Mouse (Mus musculus) cerebellum, postnatal 10 days (tissue): ENCODE data around the gene Unc5c.
A peak's percentile ranks its signal among the peaks of the same experiment; 100 is the strongest.

Experiments used
- DNase-seq, 2 experiments: peaks; one replicate each; pipeline ENCODE4 v3.0.0; 2021; ENCODE audit warnings: mixed read lengths in 2 of 2

Gene Unc5c

GRCm38 (mm10) chr3:141719050-141719449 lies 254.0 kb downstream of the Unc5c start:
- no peak for DNase-seq

GRCm38 (mm10) chr3:141724499-141724898 lies 259.5 kb downstream of the Unc5c start:
- DNase-seq = no peak

GRCm38 (mm10) chr3:141725432-141725831 lies 260.4 kb downstream of the Unc5c start:
- DNase-seq = peak; percentile 65 to 69

GRCm38 (mm10) chr3:141733844-141734243 lies 268.8 kb downstream of the Unc5c start:
- no peak for DNase-seq

- DNase-seq = no peak
These were observed 270.3 kb downstream of the Unc5c start for GRCm38 (mm10) chr3:141735285-141735684.

GRCm38 (mm10) chr3:141745322-141745721 lies 280.3 kb downstream of the Unc5c start:
- DNase-seq = no peak

GRCm38 (mm10) chr3:141748694-141749381 lies 283.8 kb downstream of the Unc5c start:
- DNase-seq = no peak

- DNase-seq = no peak
These were observed 287.2 kb downstream of the Unc5c start for GRCm38 (mm10) chr3:141752172-141752571.

GRCm38 (mm10) chr3:141757259-141757658 lies 292.2 kb downstream of the Unc5c start:
- no peak for DNase-seq

GRCm38 (mm10) chr3:141778411-141778919 lies 313.4 kb downstream of the Unc5c start:
- DNase-seq = no peak

GRCm38 (mm10) chr3:141779186-141779585 lies 314.2 kb downstream of the Unc5c start:
- DNase-seq = no peak

- no peak for DNase-seq
These were observed 317.5 kb downstream of the Unc5c start for GRCm38 (mm10) chr3:141782553-141782952.

- DNase-seq = no peak
These were observed 326.2 kb downstream of the Unc5c start for GRCm38 (mm10) chr3:141791026-141791780.

- DNase-seq = peak; percentile 25 to 53
These were observed 327.1 kb downstream of the Unc5c start for GRCm38 (mm10) chr3:141792106-141792505.

- no peak for DNase-seq
These were observed 328.7 kb downstream of the Unc5c start for GRCm38 (mm10) chr3:141793755-141794154.

GRCm38 (mm10) chr3:141794371-141794770 lies 329.4 kb downstream of the Unc5c start:
- DNase-seq = peak; percentile 74 to 79

- DNase-seq = no peak
These were observed 332.4 kb downstream of the Unc5c start for GRCm38 (mm10) chr3:141797372-141797771.

GRCm38 (mm10) chr3:141797789-141798188 lies 332.8 kb downstream of the Unc5c start:
- DNase-seq = peak; percentile 67 to 71

- DNase-seq = no peak
These were observed 339.1 kb downstream of the Unc5c start for GRCm38 (mm10) chr3:141804133-141804532.

GRCm38 (mm10) chr3:141809581-141809980 lies 344.6 kb downstream of the Unc5c start:
- DNase-seq = peak; percentile 61 to 62

GRCm38 (mm10) chr3:141810944-141811343 lies 345.9 kb downstream of the Unc5c start:
- peak; percentile 65 to 68 for DNase-seq

GRCm38 (mm10) chr3:141811348-141811747 lies 346.3 kb downstream of the Unc5c start:
- no peak for DNase-seq

- DNase-seq = no peak
These were observed 349.8 kb downstream of the Unc5c start for GRCm38 (mm10) chr3:141814776-141815175.
